In the genomic region with DNA sequence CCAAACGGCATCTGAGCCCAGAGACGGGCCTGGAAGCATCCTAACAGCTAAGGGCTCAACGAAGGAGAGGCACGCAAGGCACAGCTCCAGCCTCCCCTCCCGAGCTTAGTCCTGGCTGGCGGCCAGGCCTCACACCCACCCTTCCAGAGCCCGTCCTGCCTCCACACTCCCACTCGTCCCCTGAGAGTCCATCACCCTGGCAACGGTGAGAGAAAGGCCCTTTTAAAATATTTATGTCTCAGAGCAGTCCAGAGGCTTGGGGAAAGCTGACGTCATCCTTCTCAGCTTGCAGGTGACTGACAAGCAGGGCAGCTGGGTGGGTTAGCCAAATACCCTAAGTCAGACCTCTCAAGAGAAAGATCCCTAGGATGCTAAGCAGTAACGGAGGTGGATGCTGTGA, we compare ENCODE assay signal across 8 mouse cellular contexts. TPM values are rescaled to one million over a fixed set of nuclear protein-coding genes. Genes with fewer than 3 reads are reported as not detected.
DNase-seq lines count a peak whose midpoint lies in the region; ATAC-seq and TF ChIP-seq lines count a peak whose summit lies in the region.

No protein-coding gene starts in this region.

- peaks cover 7% of the 10 kb centered on the region for H3K4me1 ChIP-seq in forebrain, embryonic 11.5 days (replicated peaks; ENCODE audit: control insufficient read depth, insufficient read depth, low read length)
- H3K4me1 ChIP-seq in heart, embryonic 12.5 days (replicated peaks) = peaks cover 33% of the 10 kb centered on the region
- H3K4me1 ChIP-seq in lung, embryonic 14.5 days (ENCODE audit: insufficient read depth) = peaks cover 14% of the 10 kb centered on the region

- H3K9ac ChIP-seq in forebrain, embryonic 11.5 days (ENCODE audit: low read length) = peak overlapping the region; percentile 24
- H3K9ac ChIP-seq in heart, embryonic 12.5 days = 0 out of 2 replicates have a peak overlapping the region, but pooled peaks have one; percentile 16
- no peak overlapping the region for H3K9ac ChIP-seq in lung, embryonic 14.5 days

- WGBS in forebrain, embryonic 11.5 days = 35% methylated on average over 11 of the region's 11 CpGs
- 17% methylated on average over 11 of the region's 11 CpGs for WGBS in heart, embryonic 12.5 days
- WGBS in lung, embryonic 14.5 days = 17% methylated on average over 11 of the region's 11 CpGs

- no peak for TF ChIP-seq CTCF in lung, embryonic 14.5 days (IDR thresholded peaks at IDR 0.05; ENCODE audit: low read depth)

- DNase-seq in cerebellum, postnatal 25 days = peak; percentile 30 to 45
- no peak for DNase-seq in cerebellum, adult 8-10 months
- peak; percentile 84 for DNase-seq in forebrain, embryonic 11.5 days (ENCODE audit: low spot score)
- peak; percentile 81 for DNase-seq in layer of hippocampus, adult 11-12 months (ENCODE audit: low spot score)
- DNase-seq in lung, embryonic 14.5 days = peak; percentile 93
- peak; percentile 73 for DNase-seq in ovary, postnatal 36 days (ENCODE audit: low spot score)

- H3K36me3 ChIP-seq in forebrain, embryonic 11.5 days (ENCODE audit: control insufficient read depth, insufficient read depth, low read length) = peaks cover 5% of the 10 kb centered on the region; the same call in 1 of the 2 replicates
- H3K36me3 ChIP-seq in heart, embryonic 12.5 days = peaks cover 46% of the 10 kb centered on the region
- peaks cover 59% of the 10 kb centered on the region for H3K36me3 ChIP-seq in lung, embryonic 14.5 days (ENCODE audit: insufficient read depth)

- peak; percentile 92 for ATAC-seq in forebrain, embryonic 11.5 days (replicated peaks; ENCODE audit: low FRiP score)
- peak; percentile 69 for ATAC-seq in heart, embryonic 12.5 days (ENCODE audit: insufficient number of reproducible peaks, low FRiP score)
- peak; percentile 94 for ATAC-seq in lung, embryonic 14.5 days (ENCODE audit: insufficient read depth)
- ATAC-seq in inflammation-experienced regulatory T-cells, adult 6 months = no peak

- H3K27me3 ChIP-seq in forebrain, embryonic 11.5 days (ENCODE audit: control insufficient read depth, insufficient read depth, low read length) = no peaks in the 10 kb centered on the region
- H3K27me3 ChIP-seq in heart, embryonic 12.5 days (replicated peaks) = no peaks in the 10 kb centered on the region
- no peaks in the 10 kb centered on the region for H3K27me3 ChIP-seq in lung, embryonic 14.5 days (ENCODE audit: insufficient read depth, low read length)

- H3K4me2 ChIP-seq in forebrain, embryonic 11.5 days (ENCODE audit: low read depth, low read length, severe bottlenecking) = peak overlapping the region; percentile 2; the same call in 1 of the 2 replicates
- H3K4me2 ChIP-seq in heart, embryonic 12.5 days = no peak overlapping the region; the same call in 1 of the 2 replicates
- H3K4me2 ChIP-seq in lung, embryonic 14.5 days = no peak overlapping the region

- H3K27ac ChIP-seq in forebrain, embryonic 11.5 days (ENCODE audit: low read depth, low read length) = peak overlapping the region; percentile 65
- H3K27ac ChIP-seq in heart, embryonic 12.5 days (ENCODE audit: poor library complexity, severe bottlenecking) = peak overlapping the region; percentile 80
- peak overlapping the region; percentile 73 for H3K27ac ChIP-seq in lung, embryonic 14.5 days (ENCODE audit: low read depth)

- no peaks in the 10 kb centered on the region for H3K9me3 ChIP-seq in forebrain, embryonic 11.5 days (ENCODE audit: control insufficient read depth, low read length)
- H3K9me3 ChIP-seq in heart, embryonic 12.5 days (replicated peaks) = no peaks in the 10 kb centered on the region
- H3K9me3 ChIP-seq in lung, embryonic 14.5 days (ENCODE audit: low read depth, low read length) = no peaks in the 10 kb centered on the region

- H3K4me3 ChIP-seq in forebrain, embryonic 11.5 days (ENCODE audit: low read depth, low read length) = no peak overlapping the region
- no peak overlapping the region for H3K4me3 ChIP-seq in heart, embryonic 12.5 days
- H3K4me3 ChIP-seq in lung, embryonic 14.5 days (ENCODE audit: low read depth, low read length) = no peak overlapping the region

RNA-seq across cellular contexts. Expression of a gene that starts 5.8 kb away (rescaled TPM):
- polyA plus RNA-seq in forebrain, embryonic 11.5 days (2014; fragmentation: Nextera tagmentation; extraction: Ambion mirVana) = 50.0 and 53.2 TPM in 2 replicates
- 5.8 and 7.7 TPM in 2 replicates for polyA plus RNA-seq in heart, embryonic 12.5 days (2016; fragmentation: Nextera tagmentation; extraction: Ambion mirVana)
- polyA plus RNA-seq in lung, embryonic 14.5 days (2014; fragmentation: Nextera tagmentation; extraction: Ambion mirVana) = 28.7 TPM in 2 replicates
- polyA plus RNA-seq in inflammation-experienced regulatory T-cells, adult 6 months (2017; shearing (Covaris generic)) = 10 to 100 TPM in 2 of 3 experiments, 1 to 10 TPM in 1; 8.3 to 16.1 (median 12.8) TPM

RNA-seq across cellular contexts. Expression of a gene that starts 29.9 kb away (rescaled TPM):
- 12.0 and 13.9 TPM in 2 replicates for polyA plus RNA-seq in forebrain, embryonic 11.5 days (2014; fragmentation: Nextera tagmentation; extraction: Ambion mirVana)
- 16.8 and 17.0 TPM in 2 replicates for polyA plus RNA-seq in heart, embryonic 12.5 days (2016; fragmentation: Nextera tagmentation; extraction: Ambion mirVana)
- polyA plus RNA-seq in lung, embryonic 14.5 days (2014; fragmentation: Nextera tagmentation; extraction: Ambion mirVana) = 12.3 and 14.9 TPM in 2 replicates
- 10 to 100 TPM in 1 of 3 experiments, 1 to 10 TPM in 2; 8.6 to 11.6 (median 9.9) TPM for polyA plus RNA-seq in inflammation-experienced regulatory T-cells, adult 6 months (2017; shearing (Covaris generic))

RNA-seq across cellular contexts. Expression of a gene that starts 39.6 kb away (rescaled TPM):
- 183 and 185 TPM in 2 replicates for polyA plus RNA-seq in forebrain, embryonic 11.5 days (2014; fragmentation: Nextera tagmentation; extraction: Ambion mirVana)
- polyA plus RNA-seq in heart, embryonic 12.5 days (2016; fragmentation: Nextera tagmentation; extraction: Ambion mirVana) = 106 and 108 TPM in 2 replicates
- polyA plus RNA-seq in lung, embryonic 14.5 days (2014; fragmentation: Nextera tagmentation; extraction: Ambion mirVana) = 139 and 144 TPM in 2 replicates
- polyA plus RNA-seq in inflammation-experienced regulatory T-cells, adult 6 months (2017; shearing (Covaris generic)) = 10 to 100 TPM; 35.0 to 40.3 (median 39.9) TPM
